Mouse (Mus musculus) layer of hippocampus, postnatal 14 days (tissue): Measurements from ENCODE around the gene Ppm1l. TPM values are rescaled to one million over a fixed set of nuclear protein-coding genes. Genes with fewer than 3 reads are reported as not detected.
A peak's percentile ranks its signal among the peaks of the same experiment; 100 is the strongest.
"Not testable (repeated sequence)": the region's sequence is repeated elsewhere in the genome, so short reads cannot be mapped to it uniquely, and the experiment has no call there.

ENCODE experiments used
- DNase-seq, 2 experiments: peaks; one replicate each; pipeline ENCODE4 v3.0.0; 2021 to 2022; ENCODE audit warnings: low spot score in 2 of 2, mixed read lengths in 1 of 2
- total RNA-seq, 2 experiments: library from RNA; stranded (reverse); gene quantifications; 2 replicates each; pipeline ENCODE4 v1.2.3; 2021

Gene Ppm1l
- total RNA-seq, 2 experiments from 2014 or later = 55.2 to 55.4 TPM

GRCm38 (mm10) chr3:69532687-69533086, 216.0 kb downstream of the Ppm1l start:
- DNase-seq = no peak

- no peak for DNase-seq
Measured at GRCm38 (mm10) chr3:69535486-69535885, 218.8 kb downstream of the Ppm1l start.

- DNase-seq = no peak
Measured at GRCm38 (mm10) chr3:69535941-69536647, 219.4 kb downstream of the Ppm1l start.

- DNase-seq = peak; percentile 41 to 64
Measured at GRCm38 (mm10) chr3:69542962-69543361, 226.3 kb downstream of the Ppm1l start.

- DNase-seq = no peak
Measured at GRCm38 (mm10) chr3:69543730-69544129, 227.1 kb downstream of the Ppm1l start.

- peak in 1 of 2 experiments; percentile 36 for DNase-seq
Measured at GRCm38 (mm10) chr3:69545017-69545416, 228.4 kb downstream of the Ppm1l start.

GRCm38 (mm10) chr3:69548704-69549455, 232.2 kb downstream of the Ppm1l start:
- DNase-seq = no peak

- no peak for DNase-seq
Measured at GRCm38 (mm10) chr3:69549602-69550001, 232.9 kb downstream of the Ppm1l start.

- DNase-seq = no peak
Measured at GRCm38 (mm10) chr3:69555511-69555910, 238.8 kb downstream of the Ppm1l start.

- no peak for DNase-seq
Measured at GRCm38 (mm10) chr3:69556092-69556778, 239.6 kb downstream of the Ppm1l start.

GRCm38 (mm10) chr3:69559316-69559974, 242.8 kb downstream of the Ppm1l start:
- no peak for DNase-seq

GRCm38 (mm10) chr3:69559975-69560330, 243.3 kb downstream of the Ppm1l start:
- DNase-seq = no peak

GRCm38 (mm10) chr3:69561686-69562085, 245.0 kb downstream of the Ppm1l start:
- no peak for DNase-seq

GRCm38 (mm10) chr3:69563406-69563805, 246.7 kb downstream of the Ppm1l start:
- DNase-seq = no peak

GRCm38 (mm10) chr3:69565586-69565985, 248.9 kb downstream of the Ppm1l start:
- not testable (repeated sequence) for DNase-seq

GRCm38 (mm10) chr3:69572561-69572960, 255.9 kb downstream of the Ppm1l start:
- DNase-seq = no peak

- DNase-seq = no peak
Measured at GRCm38 (mm10) chr3:69575577-69575976, 258.9 kb downstream of the Ppm1l start.

- no peak for DNase-seq
Measured at GRCm38 (mm10) chr3:69576715-69577114, 260.1 kb downstream of the Ppm1l start.

GRCm38 (mm10) chr3:69578791-69579190, 262.1 kb downstream of the Ppm1l start:
- no peak for DNase-seq

GRCm38 (mm10) chr3:69583798-69584197, 267.1 kb downstream of the Ppm1l start:
- no peak for DNase-seq

GRCm38 (mm10) chr3:69588101-69588760, 271.6 kb downstream of the Ppm1l start:
- DNase-seq = no peak
